Mouse (Mus musculus) olfactory bulb, adult 2 months (tissue): Measurements from ENCODE around the gene Xkr7.

Source experiments
- CTCF ChIP-seq: fragments of 200-500 bp; IDR thresholded peaks from 2 replicates; pipeline ENCODE4 v1.5.1; 2012; ENCODE audit warnings: low read depth, mild to moderate bottlenecking, low read length, moderate library complexity; ENCODE audit not compliant: insufficient read depth
- POLR2A ChIP-seq: fragments of 200-500 bp; IDR thresholded peaks from 2 replicates; pipeline ENCODE4 v1.6.1; 2012; ENCODE audit warnings: mild to moderate bottlenecking, low read depth, low read length, moderate library complexity; ENCODE audit not compliant: insufficient read depth

DNA sequence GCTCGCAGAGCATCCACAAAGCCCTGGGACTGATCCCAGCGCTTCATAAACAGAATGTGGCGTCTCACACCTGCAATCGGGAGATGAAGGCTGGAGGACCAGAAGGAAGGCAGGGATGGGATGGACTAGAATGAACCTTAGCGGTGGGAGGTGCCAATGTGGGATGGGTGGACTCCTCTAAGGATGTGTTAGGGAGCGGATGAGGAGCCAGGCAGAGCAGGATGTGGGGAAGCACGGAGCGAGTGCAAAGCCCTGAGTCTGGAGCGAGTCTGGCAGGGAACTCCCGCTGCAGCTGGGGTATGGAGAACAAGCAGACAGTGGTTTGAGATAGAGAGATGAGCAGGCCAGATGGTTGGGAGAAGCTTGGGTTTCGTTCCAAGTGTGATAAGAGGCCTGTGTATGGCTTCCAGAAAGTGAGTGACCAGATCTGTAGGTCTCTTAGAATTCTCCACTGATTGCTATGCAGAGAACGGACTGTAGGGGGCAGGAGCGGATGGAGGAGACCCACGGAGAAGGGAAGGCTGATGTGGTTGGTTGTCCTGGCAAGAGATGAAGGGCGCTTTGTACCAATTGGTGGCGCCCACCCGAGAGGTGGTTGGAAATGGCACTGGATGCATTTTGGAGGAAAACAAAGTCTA lies 16.3 kb downstream of the Xkr7 start:
- TF ChIP-seq CTCF = 0 out of 2 replicates have a peak, but pooled peaks have one; percentile 41
- no peak for TF ChIP-seq POLR2A
